Comparison of ENCODE assay signal across 8 mouse cellular contexts in the genomic region with DNA sequence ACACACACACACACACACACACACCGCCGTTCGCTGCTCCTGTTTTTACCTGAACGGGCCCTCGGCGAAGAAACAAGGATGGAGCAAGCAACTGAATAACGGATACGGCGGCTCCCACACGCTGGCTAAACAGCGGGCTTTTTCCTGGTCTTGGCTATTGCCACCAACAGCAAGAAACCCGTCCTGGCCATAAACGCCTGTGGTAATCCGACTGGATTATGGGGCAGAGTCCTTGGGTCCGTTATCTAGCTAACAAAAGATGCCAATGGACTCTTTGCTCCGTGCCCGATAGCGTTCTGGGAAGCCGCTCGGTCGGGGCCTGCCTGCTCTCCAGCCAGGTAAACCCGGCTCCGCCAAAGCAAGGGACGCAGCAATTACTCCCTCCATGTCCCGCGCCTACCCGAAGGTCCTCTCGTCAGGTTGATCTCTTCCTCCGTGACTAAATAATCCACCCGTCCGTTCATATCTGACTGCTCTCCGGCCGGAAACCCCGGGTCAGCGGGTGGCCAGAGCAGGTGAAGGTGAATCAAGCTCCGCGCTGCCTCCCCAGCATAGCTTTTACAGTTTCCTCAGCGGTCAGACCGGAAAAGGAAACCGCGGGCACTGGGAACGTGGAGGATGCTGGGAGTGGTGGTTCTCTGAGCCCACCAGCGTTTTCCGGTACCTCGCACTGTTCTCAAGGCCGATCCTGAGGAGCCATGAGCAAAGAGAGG. TPM values are rescaled to one million over a fixed set of nuclear protein-coding genes. Genes with fewer than 3 reads are reported as not detected.
DNase-seq lines count a peak whose midpoint lies in the region; ATAC-seq lines count a peak whose summit lies in the region.

A gene (minus strand): TSS at position 590 of the 713 bp plus-strand sequence.
A gene (minus strand): TSS at position 596 of the 713 bp plus-strand sequence.

- no peaks in the 10 kb centered on the region for H3K27me3 ChIP-seq in heart, embryonic 14.5 days (ENCODE audit: control insufficient read depth, insufficient read depth, low read length)
- H3K27me3 ChIP-seq in liver, embryonic 13.5 days, result no peaks in the 10 kb centered on the region
- no peaks in the 10 kb centered on the region for H3K27me3 ChIP-seq in stomach, embryonic 16.5 days (ENCODE audit: control insufficient read depth, insufficient read depth, low read length)

- H3K9ac ChIP-seq in heart, embryonic 14.5 days (ENCODE audit: low read length), result peak within 1 kb of the TSS; percentile 82
- H3K9ac ChIP-seq in liver, embryonic 13.5 days, result peak within 1 kb of the TSS; percentile 81
- H3K9ac ChIP-seq in stomach, embryonic 16.5 days (ENCODE audit: low read length), result peak within 1 kb of the TSS; percentile 87

- peaks cover 2 to 12% of the 10 kb centered on the region in 2 experiments; a peak in 1 of 4 replicates for H3K4me1 ChIP-seq in heart, embryonic 14.5 days (ENCODE audit: control insufficient read depth in 2 of 2, insufficient read depth in 2 of 2, low read length in 2 of 2)
- peaks cover 17% of the 10 kb centered on the region for H3K4me1 ChIP-seq in liver, embryonic 13.5 days (replicated peaks)
- H3K4me1 ChIP-seq in stomach, embryonic 16.5 days (ENCODE audit: control insufficient read depth, insufficient read depth, low read length), result peaks cover 9% of the 10 kb centered on the region; the same call in 1 of the 2 replicates

- peak within 1 kb of the TSS; percentile 66 to 94 for H3K4me3 ChIP-seq in heart, embryonic 14.5 days (ENCODE audit: control insufficient read depth in 1 of 2, insufficient read depth in 1 of 2, low read depth in 1 of 2, low read length in 2 of 2)
- peak within 1 kb of the TSS; percentile 81 for H3K4me3 ChIP-seq in liver, embryonic 13.5 days (replicated peaks)
- peak within 1 kb of the TSS; percentile 67 for H3K4me3 ChIP-seq in stomach, embryonic 16.5 days (replicated peaks; ENCODE audit: low read length)

- ATAC-seq in CD4-positive, CD25-positive, alpha-beta regulatory T cell, adult 4 months, result peak; percentile 95
- ATAC-seq in heart, embryonic 14.5 days (ENCODE audit: insufficient number of reproducible peaks, insufficient read depth, low FRiP score, low read depth), result peak; percentile 78
- peak; percentile 93 for ATAC-seq in liver, embryonic 13.5 days (ENCODE audit: low read depth)
- peak; percentile 92 for ATAC-seq in stomach, embryonic 16.5 days (ENCODE audit: insufficient read depth, low FRiP score)

- peak within 1 kb of the TSS; percentile 75 for H3K4me2 ChIP-seq in heart, embryonic 14.5 days (ENCODE audit: low read length)
- peak within 1 kb of the TSS; percentile 75 for H3K4me2 ChIP-seq in liver, embryonic 13.5 days
- peak within 1 kb of the TSS; percentile 74 for H3K4me2 ChIP-seq in stomach, embryonic 16.5 days (ENCODE audit: low read depth, low read length)

- peak within 1 kb of the TSS; percentile 61 to 83 for H3K27ac ChIP-seq in heart, embryonic 14.5 days (replicated peaks in 1 of 2; ENCODE audit: control insufficient read depth in 1 of 2, insufficient read depth in 1 of 2, low read depth in 2 of 2, low read length in 2 of 2)
- H3K27ac ChIP-seq in liver, embryonic 13.5 days, result peak within 1 kb of the TSS; percentile 86
- peak within 1 kb of the TSS; percentile 25 for H3K27ac ChIP-seq in stomach, embryonic 16.5 days (ENCODE audit: low read length)

- WGBS in heart, embryonic 14.5 days, result under 1% methylated on average over 46 of the region's 46 CpGs
- 0% methylated on average over 46 of the region's 46 CpGs for WGBS in liver, embryonic 13.5 days (ENCODE audit: insufficient replicate concordance)
- WGBS in stomach, embryonic 16.5 days, result under 1% methylated on average over 46 of the region's 46 CpGs

- no peaks in the 10 kb centered on the region for H3K9me3 ChIP-seq in heart, embryonic 14.5 days (ENCODE audit: control insufficient read depth, low read length)
- H3K9me3 ChIP-seq in liver, embryonic 13.5 days (replicated peaks), result no peaks in the 10 kb centered on the region
- H3K9me3 ChIP-seq in stomach, embryonic 16.5 days (replicated peaks; ENCODE audit: control insufficient read depth, low read length), result no peaks in the 10 kb centered on the region

- peak; percentile 58 for DNase-seq in c-Kit-negative CD71-positive TER-119-positive erythroid progenitor cells, embryonic 14.5 days (ENCODE audit: low read depth, low spot score)
- DNase-seq in fibroblast of lung, adult 2 months (ENCODE audit: low read depth), result peak; percentile 70
- DNase-seq in kidney, postnatal 14 days, result peak; percentile 90
- peak; percentile 69 for DNase-seq in liver, embryonic 13.5 days
- peak; percentile 87 for DNase-seq in neural tube, embryonic 10.5 days (ENCODE audit: extremely low spot score, low spot score)

- H3K36me3 ChIP-seq in heart, embryonic 14.5 days (ENCODE audit: control insufficient read depth, insufficient read depth, low read length), result no peaks in the 10 kb centered on the region
- no peaks in the 10 kb centered on the region for H3K36me3 ChIP-seq in liver, embryonic 13.5 days
- H3K36me3 ChIP-seq in stomach, embryonic 16.5 days (ENCODE audit: control insufficient read depth, insufficient read depth, low read length), result no peaks in the 10 kb centered on the region

RNA-seq across cellular contexts. Expression of the first gene that starts in this region (rescaled TPM):
- 10 to 100 TPM in 1 of 2 experiments, 1 to 10 TPM in 1; 8.0 to 10.4 TPM for polyA plus RNA-seq in CD4-positive, CD25-positive, alpha-beta regulatory T cell, adult 4 months (2017; shearing (Covaris generic))
- 26.2 and 35.2 TPM in 2 replicates for polyA plus RNA-seq in heart, embryonic 14.5 days (2014; fragmentation: Nextera tagmentation; extraction: Ambion mirVana)
- polyA plus RNA-seq in liver, embryonic 13.5 days (2015; fragmentation: Nextera tagmentation; extraction: Ambion mirVana), result 13.2 and 15.8 TPM in 2 replicates
- polyA plus RNA-seq in stomach, embryonic 16.5 days (2015; fragmentation: Nextera tagmentation; extraction: Ambion mirVana), result 25.4 and 27.8 TPM in 2 replicates

RNA-seq across cellular contexts. Expression of the second gene that starts in this region (rescaled TPM):
- 10 to 100 TPM; 65.3 to 72.5 TPM for polyA plus RNA-seq in CD4-positive, CD25-positive, alpha-beta regulatory T cell, adult 4 months (2017; shearing (Covaris generic))
- polyA plus RNA-seq in heart, embryonic 14.5 days (2014; fragmentation: Nextera tagmentation; extraction: Ambion mirVana), result 37.1 and 37.9 TPM in 2 replicates
- 16.3 and 18.3 TPM in 2 replicates for polyA plus RNA-seq in liver, embryonic 13.5 days (2015; fragmentation: Nextera tagmentation; extraction: Ambion mirVana)
- polyA plus RNA-seq in stomach, embryonic 16.5 days (2015; fragmentation: Nextera tagmentation; extraction: Ambion mirVana), result 36.8 and 37.0 TPM in 2 replicates

Comparison
In these comparisons a context has a peak if more than half of its experiments do, and no peak if none do; other contexts are left out.
1. Peak in every context shown above with its lines: DNase-seq, ATAC-seq, H3K4me3 ChIP-seq and H3K27ac ChIP-seq.
2. H3K27ac ChIP-seq: peak in every context shown above with its lines; median percentile 86 in liver, embryonic 13.5 days; 72 in heart, embryonic 14.5 days; 25 in stomach, embryonic 16.5 days.